Mouse (Mus musculus) myocyte (in vitro differentiated cells): ENCODE measurements around the gene Rpn2.

Experiments
- E2F4 ChIP-seq: IDR thresholded peaks from one replicate; pipeline ENCODE4 v1.6.1; 2011; ENCODE audit warnings: mild to moderate bottlenecking, control low read depth, moderate library complexity; ENCODE audit not compliant: insufficient read depth
- MAX ChIP-seq: IDR thresholded peaks from one replicate; pipeline ENCODE4 v1.6.1; 2011; ENCODE audit warnings: low read depth, mild to moderate bottlenecking, control low read depth
- TCF3 ChIP-seq: IDR thresholded peaks from one replicate; pipeline ENCODE4 v1.6.1; 2011; ENCODE audit warnings: low read depth, control low read depth; ENCODE audit not compliant: insufficient read length

DNA sequence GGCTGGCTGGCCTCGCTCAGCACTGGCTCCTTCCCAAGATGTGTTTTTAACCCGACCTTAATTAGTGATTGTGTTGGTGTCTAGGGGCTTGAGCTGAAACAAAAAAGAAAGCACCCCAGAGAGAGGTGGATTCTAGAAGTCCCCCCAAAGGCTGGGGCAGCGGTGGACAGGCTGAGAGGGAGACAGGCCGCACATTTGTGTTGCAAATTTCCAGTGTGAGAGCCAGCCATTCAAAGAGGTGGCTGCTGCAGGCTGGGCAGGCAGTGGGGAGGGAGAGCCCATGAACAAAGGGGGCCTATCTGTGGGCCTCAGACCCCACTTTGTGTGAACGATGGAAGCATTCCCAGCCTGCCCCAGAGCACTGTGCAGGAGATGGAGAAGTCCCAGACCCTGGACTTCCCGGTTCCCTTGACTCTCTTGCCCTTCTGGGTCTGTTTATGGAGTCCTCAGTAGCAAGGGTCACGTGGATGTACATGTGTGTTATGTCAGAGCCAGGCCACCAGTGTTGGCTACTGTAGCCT is 61.5 kb downstream of the Rpn2 start:
- TF ChIP-seq MAX (no peak), E2F4 (no peak), TCF3 (no peak)
